Mouse (Mus musculus) kidney, embryonic 15.5 days (tissue): Measurements from ENCODE around the gene Pid1. TPM values are rescaled to one million over a fixed set of nuclear protein-coding genes. Genes with fewer than 3 reads are reported as not detected.

ENCODE experiments used
- ATAC-seq: fragments of 200-750 bp; cut with Nextera tagmentation; replicated peaks from 2 replicates; pipeline ENCODE4 v1.8.0; 2017; ENCODE audit warnings: moderate TSS enrichment; ENCODE audit not compliant: low FRiP score
- H3K27ac ChIP-seq: fragments of 300-500 bp; sonication (generic); 2 replicates; pipeline ENCODE4 v1.5.1; 2015; ENCODE audit warnings: mild to moderate bottlenecking, inconsistent platforms
- H3K27me3 ChIP-seq: fragments of 300-500 bp; sonication (generic); 2 replicates; pipeline ENCODE4 v1.6.1; 2015; ENCODE audit warnings: inconsistent platforms
- H3K36me3 ChIP-seq: fragments of 300-500 bp; sonication (generic); 2 replicates; pipeline ENCODE4 v1.6.1; 2015; ENCODE audit warnings: inconsistent platforms
- H3K4me1 ChIP-seq: fragments of 300-500 bp; sonication (generic); 2 replicates; pipeline ENCODE4 v1.6.1; 2015; ENCODE audit warnings: inconsistent platforms
- H3K4me2 ChIP-seq: fragments of 300-500 bp; sonication (generic); 2 replicates; pipeline ENCODE4 v1.6.1; 2015; ENCODE audit warnings: moderate library complexity, mild to moderate bottlenecking, inconsistent platforms
- H3K4me3 ChIP-seq: fragments of 300-500 bp; sonication (generic); replicated peaks from 2 replicates; pipeline ENCODE4 v1.5.1; 2015; ENCODE audit warnings: mild to moderate bottlenecking, inconsistent platforms
- H3K9ac ChIP-seq: fragments of 300-500 bp; sonication (generic); 2 replicates; pipeline ENCODE4 v1.6.1; 2015; ENCODE audit warnings: mild to moderate bottlenecking, inconsistent platforms
- H3K9me3 ChIP-seq: fragments of 300-500 bp; sonication (generic); replicated peaks from 2 replicates; pipeline ENCODE4 v1.6.1; 2016; ENCODE audit warnings: inconsistent platforms
- WGBS: fragments of 180-500 bp; shearing (Covaris S2); methylation state at CpG from one replicate; pipeline ENCODE4 v1.1.7; 2015; ENCODE audit warnings: mixed read lengths; 5-methylcytosine and 5-hydroxymethylcytosine counted together
- polyA plus RNA-seq: library from polyadenylated mRNA; unstranded; fragments of >200 nt; fragmentation: Nextera tagmentation; extraction: Ambion mirVana; gene quantifications from 2 replicates; pipeline ENCODE4 v1.2.1, GENCODE M21; 2015

The Pid1 gene
- polyA plus RNA-seq, 1 experiment from 2014 or later = 34.5 TPM

DNA sequence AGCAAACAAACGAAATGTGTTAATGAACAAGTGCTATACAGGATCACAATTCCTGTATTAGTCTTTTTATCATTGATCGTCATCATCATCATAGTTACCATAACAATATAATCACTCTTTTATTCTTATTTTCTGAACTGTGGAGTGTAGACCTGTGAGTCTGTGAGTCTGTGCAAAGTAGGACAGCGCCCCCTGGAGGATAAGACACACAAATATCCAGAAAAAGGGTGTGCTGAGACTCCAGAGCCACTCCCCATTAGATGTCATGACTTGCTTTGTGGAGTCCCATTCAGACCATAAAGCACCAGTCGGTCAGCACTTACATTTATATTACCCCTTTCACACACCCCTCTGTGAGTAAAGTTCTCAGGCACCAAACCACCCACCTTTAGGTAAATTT, 210.0 kb downstream of the Pid1 start:
- no peak for ATAC-seq

GRCm38 (mm10) chr1:84141561-84141960, 222.4 kb downstream of the Pid1 start:
- no peak for ATAC-seq
- H3K9me3 ChIP-seq = no peaks in the 10 kb centered on the region
- H3K36me3 ChIP-seq = no peaks in the 10 kb centered on the region
- WGBS = 67% methylated on average over 1 of the region's 1 CpGs
- no peak overlapping the region for H3K27ac ChIP-seq
- H3K4me1 ChIP-seq = no peaks in the 10 kb centered on the region
- no peaks in the 10 kb centered on the region for H3K27me3 ChIP-seq
- no peak overlapping the region for H3K4me2 ChIP-seq
- H3K9ac ChIP-seq = no peak overlapping the region
- no peak overlapping the region for H3K4me3 ChIP-seq

More for the DNA sequence above, 210.0 kb downstream of the Pid1 start:
- Histone ChIP-seq H3K4me2 (no peak overlapping the region), H3K36me3 (no peaks in the 10 kb centered on the region), H3K27me3 (no peaks in the 10 kb centered on the region), H3K9ac (no peak overlapping the region), H3K4me1 (no peaks in the 10 kb centered on the region), H3K9me3 (no peaks in the 10 kb centered on the region), H3K27ac (no peak overlapping the region), H3K4me3 (no peak overlapping the region)
- 55% methylated on average over 4 of the region's 4 CpGs for WGBS

GRCm38 (mm10) chr1:84132451-84132850, 231.5 kb downstream of the Pid1 start:
- no peaks in the 10 kb centered on the region for H3K27me3 ChIP-seq
- no peak for ATAC-seq
- H3K27ac ChIP-seq = no peak overlapping the region
- H3K9me3 ChIP-seq = no peaks in the 10 kb centered on the region
- no peaks in the 10 kb centered on the region for H3K36me3 ChIP-seq
- no peak overlapping the region for H3K9ac ChIP-seq
- no peak overlapping the region for H3K4me2 ChIP-seq
- no peak overlapping the region for H3K4me3 ChIP-seq
- 80% methylated on average over 4 of the region's 4 CpGs for WGBS
- no peaks in the 10 kb centered on the region for H3K4me1 ChIP-seq

DNA sequence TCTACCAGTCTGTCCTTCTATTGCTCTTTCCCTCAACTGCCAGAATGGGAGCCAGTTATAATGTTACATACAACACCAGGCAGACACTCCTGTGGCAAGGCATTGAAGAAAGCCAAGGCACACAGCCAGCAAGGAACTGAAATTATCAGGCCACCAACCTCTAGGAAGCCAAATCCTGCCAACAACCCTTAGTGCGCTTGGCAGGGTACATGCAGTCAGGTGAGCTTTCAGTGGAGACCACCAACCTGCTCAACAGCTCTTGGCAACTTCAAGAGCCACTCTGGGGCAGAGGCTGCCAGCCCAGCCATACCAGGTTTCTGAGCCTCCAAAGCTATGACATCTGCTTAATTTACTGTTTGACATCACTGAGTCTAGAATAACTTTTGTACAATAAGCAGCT, 232.2 kb downstream of the Pid1 start:
- Histone ChIP-seq H3K27ac (no peak overlapping the region), H3K27me3 (no peaks in the 10 kb centered on the region), H3K4me1 (no peaks in the 10 kb centered on the region), H3K4me2 (no peak overlapping the region), H3K9ac (no peak overlapping the region), H3K9me3 (no peaks in the 10 kb centered on the region), H3K4me3 (no peak overlapping the region), H3K36me3 (no peaks in the 10 kb centered on the region)
- 86% methylated on average over 1 of the region's 1 CpGs for WGBS
- ATAC-seq = no peak

DNA sequence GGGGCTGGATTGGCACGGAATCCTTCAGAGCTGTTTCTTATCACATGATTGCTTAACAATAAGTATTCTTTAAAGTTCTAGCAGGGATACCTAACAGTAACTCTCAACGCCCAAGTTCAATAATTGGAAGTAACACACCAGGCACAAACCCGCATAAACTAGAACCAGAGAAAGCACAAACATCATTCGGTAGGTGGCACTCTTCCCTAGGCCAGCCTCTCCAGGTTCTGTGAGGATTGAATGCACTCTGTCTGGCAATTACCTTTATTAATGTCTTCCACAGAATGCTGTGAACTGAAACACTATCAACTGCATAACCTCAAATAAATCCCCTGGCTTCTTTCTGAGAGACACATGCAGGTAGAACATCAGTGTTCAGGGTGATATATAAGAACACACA, 235.5 kb downstream of the Pid1 start:
- no peaks in the 10 kb centered on the region for H3K9me3 ChIP-seq
- no peak overlapping the region for H3K27ac ChIP-seq
- no peak overlapping the region for H3K9ac ChIP-seq
- H3K4me2 ChIP-seq = no peak overlapping the region
- no peaks in the 10 kb centered on the region for H3K27me3 ChIP-seq
- no peaks in the 10 kb centered on the region for H3K36me3 ChIP-seq
- 68% methylated on average over 4 of the region's 4 CpGs for WGBS
- H3K4me1 ChIP-seq = no peaks in the 10 kb centered on the region
- no peak for ATAC-seq
- no peak overlapping the region for H3K4me3 ChIP-seq

GRCm38 (mm10) chr1:84119306-84119705, 244.7 kb downstream of the Pid1 start:
- Histone ChIP-seq H3K4me2 (no peak overlapping the region), H3K4me3 (no peak overlapping the region), H3K27ac (no peak overlapping the region), H3K36me3 (no peaks in the 10 kb centered on the region), H3K9ac (no peak overlapping the region), H3K9me3 (no peaks in the 10 kb centered on the region), H3K27me3 (no peaks in the 10 kb centered on the region), H3K4me1 (no peaks in the 10 kb centered on the region)
- 72% methylated on average over 2 of the region's 2 CpGs for WGBS
- ATAC-seq = no peak

DNA sequence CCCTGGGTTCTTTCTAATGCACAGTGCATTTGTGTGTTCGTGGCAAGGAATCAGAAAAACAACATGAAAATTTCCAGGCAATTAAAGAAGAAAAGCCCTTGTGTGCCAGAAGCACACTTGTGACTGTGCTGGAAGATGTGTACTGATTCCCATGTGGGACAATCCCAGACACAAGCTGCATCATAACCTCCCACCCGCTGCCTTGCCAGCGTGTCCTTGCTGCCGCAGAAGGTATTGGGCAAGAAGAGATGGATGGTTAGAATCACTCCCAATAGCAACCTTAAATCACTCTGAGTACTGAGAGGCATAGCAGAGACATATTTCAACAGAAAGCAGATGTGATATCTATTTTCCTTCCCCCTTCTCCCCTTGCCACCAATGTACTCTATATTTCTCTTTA, 257.2 kb downstream of the Pid1 start:
- Histone ChIP-seq H3K9me3 (no peaks in the 10 kb centered on the region), H3K9ac (no peak overlapping the region), H3K27me3 (no peaks in the 10 kb centered on the region), H3K36me3 (no peaks in the 10 kb centered on the region), H3K4me3 (no peak overlapping the region), H3K4me1 (no peaks in the 10 kb centered on the region), H3K27ac (no peak overlapping the region), H3K4me2 (no peak overlapping the region)
- ATAC-seq = no peak
- 84% methylated on average over 4 of the region's 4 CpGs for WGBS

- H3K27ac ChIP-seq = no peak overlapping the region
- WGBS = 75% methylated on average over 2 of the region's 2 CpGs
- no peak overlapping the region for H3K9ac ChIP-seq
- no peak overlapping the region for H3K4me2 ChIP-seq
- H3K9me3 ChIP-seq = no peaks in the 10 kb centered on the region
- H3K27me3 ChIP-seq = no peaks in the 10 kb centered on the region
- H3K4me1 ChIP-seq = no peaks in the 10 kb centered on the region
- no peaks in the 10 kb centered on the region for H3K36me3 ChIP-seq
- no peak overlapping the region for H3K4me3 ChIP-seq
- no peak for ATAC-seq
These were observed 261.9 kb downstream of the Pid1 start for GRCm38 (mm10) chr1:84102052-84102451.

DNA sequence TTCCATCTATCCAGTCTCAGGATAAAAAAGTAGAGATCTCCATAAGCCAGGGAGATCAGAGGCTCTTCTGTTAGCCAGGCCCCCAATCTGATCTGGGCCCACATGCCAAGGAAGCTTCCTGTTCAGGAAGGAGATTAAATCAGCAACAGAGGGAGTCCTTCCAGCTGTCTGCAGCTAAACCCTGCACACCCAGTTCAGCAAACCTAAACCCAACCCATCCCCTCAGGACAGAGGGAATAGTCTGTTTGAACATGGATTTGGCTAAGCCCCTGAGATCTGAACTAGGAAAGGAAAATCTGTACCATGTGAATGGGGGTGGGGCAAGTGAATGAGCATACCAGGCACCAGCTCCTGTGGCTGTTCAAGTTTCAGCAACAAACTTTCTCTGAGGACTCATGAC, 266.6 kb downstream of the Pid1 start:
- no peak for ATAC-seq
- H3K27me3 ChIP-seq = no peaks in the 10 kb centered on the region
- no peaks in the 10 kb centered on the region for H3K4me1 ChIP-seq
- H3K4me3 ChIP-seq = no peak overlapping the region
- H3K27ac ChIP-seq = no peak overlapping the region
- no peak overlapping the region for H3K9ac ChIP-seq
- H3K9me3 ChIP-seq = no peaks in the 10 kb centered on the region
- no peaks in the 10 kb centered on the region for H3K36me3 ChIP-seq
- no peak overlapping the region for H3K4me2 ChIP-seq

- no peaks in the 10 kb centered on the region for H3K27me3 ChIP-seq
- WGBS = 65% methylated on average over 2 of the region's 2 CpGs
- H3K27ac ChIP-seq = no peak overlapping the region
- no peaks in the 10 kb centered on the region for H3K4me1 ChIP-seq
- ATAC-seq = no peak
- no peaks in the 10 kb centered on the region for H3K36me3 ChIP-seq
- H3K4me2 ChIP-seq = no peak overlapping the region
- no peak overlapping the region for H3K9ac ChIP-seq
- no peaks in the 10 kb centered on the region for H3K9me3 ChIP-seq
- H3K4me3 ChIP-seq = no peak overlapping the region
These were observed 270.7 kb downstream of the Pid1 start for GRCm38 (mm10) chr1:84093291-84093690.

DNA sequence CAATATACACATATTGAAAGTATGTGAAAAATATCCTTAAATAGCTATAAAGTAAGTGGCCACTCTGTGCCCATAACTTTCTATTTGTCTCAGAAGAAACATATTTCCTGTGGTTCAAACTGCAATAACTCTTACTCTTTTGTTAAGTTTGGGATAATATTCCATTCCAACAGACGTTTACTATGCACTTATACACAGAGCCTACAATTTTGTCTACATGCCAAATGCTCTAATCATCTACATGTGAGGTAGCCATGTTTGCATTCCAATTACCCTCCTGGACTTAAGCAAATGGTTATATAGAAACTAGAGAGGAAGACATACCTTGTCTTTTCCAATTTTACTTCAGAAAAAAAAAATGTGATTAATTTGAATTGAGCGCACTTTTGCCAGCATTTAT, 274.3 kb downstream of the Pid1 start:
- no peaks in the 10 kb centered on the region for H3K9me3 ChIP-seq
- 74% methylated on average over 2 of the region's 2 CpGs for WGBS
- no peaks in the 10 kb centered on the region for H3K36me3 ChIP-seq
- H3K4me3 ChIP-seq = no peak overlapping the region
- no peak overlapping the region for H3K9ac ChIP-seq
- H3K4me1 ChIP-seq = 0 out of 2 replicates have a peak, but pooled peaks cover 3% of the 10 kb centered on the region
- no peak overlapping the region for H3K27ac ChIP-seq
- no peak overlapping the region for H3K4me2 ChIP-seq
- no peaks in the 10 kb centered on the region for H3K27me3 ChIP-seq
- no peak for ATAC-seq

DNA sequence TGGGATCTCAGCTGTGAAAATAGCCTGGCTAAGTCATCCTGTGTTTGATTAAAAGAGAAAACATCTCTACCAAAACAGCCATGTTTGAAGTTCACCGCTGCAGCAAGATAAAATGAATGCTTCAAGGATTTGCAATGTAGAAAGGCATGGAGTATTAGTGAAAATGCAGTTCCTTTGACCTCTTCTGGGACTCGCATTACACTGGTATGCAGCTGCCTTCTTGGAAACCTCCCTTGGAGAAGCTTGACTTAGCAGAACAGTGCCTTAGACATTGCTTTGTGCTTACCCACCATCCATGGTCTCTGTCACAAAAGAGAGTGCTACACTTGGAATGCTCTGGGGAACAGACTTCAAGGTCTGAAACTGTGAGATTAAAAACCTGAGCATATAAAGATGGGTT, 276.0 kb downstream of the Pid1 start:
- ATAC-seq = 0 out of 2 replicates have a peak, but pooled peaks have one; percentile 60
- Histone ChIP-seq H3K4me1 (0 out of 2 replicates have a peak, but pooled peaks cover 3% of the 10 kb centered on the region), H3K9me3 (no peaks in the 10 kb centered on the region), H3K27me3 (no peaks in the 10 kb centered on the region), H3K36me3 (no peaks in the 10 kb centered on the region), H3K4me3 (no peak overlapping the region), H3K27ac (peak overlapping the region; percentile 7; the same call in 1 of the 2 replicates), H3K4me2 (no peak overlapping the region), H3K9ac (no peak overlapping the region)
- WGBS = 32% methylated on average over 2 of the region's 2 CpGs

DNA sequence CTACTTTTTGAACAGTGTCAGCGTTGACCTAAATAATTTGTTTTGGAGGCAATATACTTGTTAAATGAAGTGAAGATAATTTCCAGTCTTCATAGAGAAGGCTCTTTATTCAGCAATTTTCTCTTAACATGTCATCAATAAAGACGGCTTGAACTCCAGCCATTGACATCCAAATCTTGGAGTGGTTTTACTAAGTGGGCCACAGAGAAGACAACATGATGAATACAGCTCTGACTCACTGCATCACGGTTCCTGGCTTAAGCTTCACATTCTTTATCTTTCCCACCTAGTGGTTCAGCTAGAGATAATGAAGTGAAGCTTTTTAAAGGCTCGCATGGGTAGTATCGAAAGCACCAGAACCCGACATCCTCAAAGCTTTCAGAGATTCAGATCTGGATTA, 276.7 kb downstream of the Pid1 start:
- H3K27me3 ChIP-seq = no peaks in the 10 kb centered on the region
- no peak overlapping the region for H3K4me3 ChIP-seq
- no peak overlapping the region for H3K9ac ChIP-seq
- ATAC-seq = no peak
- H3K27ac ChIP-seq = 0 out of 2 replicates have a peak overlapping the region, but pooled peaks have one; percentile 45
- WGBS = 59% methylated on average over 6 of the region's 6 CpGs
- no peak overlapping the region for H3K4me2 ChIP-seq
- no peaks in the 10 kb centered on the region for H3K36me3 ChIP-seq
- H3K9me3 ChIP-seq = no peaks in the 10 kb centered on the region
- H3K4me1 ChIP-seq = 0 out of 2 replicates have a peak, but pooled peaks cover 3% of the 10 kb centered on the region
